Mouse (Mus musculus) embryonic facial prominence, embryonic 13.5 days (tissue): Measurements from ENCODE around the gene Pde4dip. TPM values are rescaled to one million over a fixed set of nuclear protein-coding genes. Genes with fewer than 3 reads are reported as not detected.
A peak's percentile ranks its signal among the peaks of the same experiment; 100 is the strongest.

Experiments
- ATAC-seq: fragments of 200-750 bp; cut with Nextera tagmentation; 2 replicates; pipeline ENCODE4 v1.8.0; 2017; ENCODE audit warnings: low read depth; ENCODE audit not compliant: insufficient number of reproducible peaks, insufficient read depth, low FRiP score, low TSS enrichment
- H3K27ac ChIP-seq: fragments of 300-500 bp; sonication (generic); 2 replicates; pipeline ENCODE4 v1.5.1; 2015; ENCODE audit warnings: moderate library complexity, mild to moderate bottlenecking, inconsistent platforms
- H3K27me3 ChIP-seq: fragments of 300-500 bp; sonication (generic); 2 replicates; pipeline ENCODE4 v1.6.1; 2015; ENCODE audit warnings: mild to moderate bottlenecking, inconsistent platforms
- H3K36me3 ChIP-seq: fragments of 300-500 bp; sonication (generic); 2 replicates; pipeline ENCODE4 v1.6.1; 2015; ENCODE audit warnings: mild to moderate bottlenecking, inconsistent platforms
- H3K4me1 ChIP-seq: fragments of 300-500 bp; sonication (generic); 2 replicates; pipeline ENCODE4 v1.6.1; 2015; ENCODE audit warnings: inconsistent platforms
- H3K4me2 ChIP-seq: fragments of 300-500 bp; sonication (generic); 2 replicates; pipeline ENCODE4 v1.6.1; 2015; ENCODE audit warnings: moderate library complexity, mild to moderate bottlenecking, inconsistent platforms
- H3K4me3 ChIP-seq: fragments of 300-500 bp; sonication (generic); 2 replicates; pipeline ENCODE4 v1.5.1; 2015; ENCODE audit warnings: mild to moderate bottlenecking, inconsistent platforms
- H3K9ac ChIP-seq: fragments of 300-500 bp; sonication (generic); 2 replicates; pipeline ENCODE4 v1.6.1; 2015; ENCODE audit warnings: mild to moderate bottlenecking, inconsistent platforms
- H3K9me3 ChIP-seq: fragments of 300-500 bp; sonication (generic); 2 replicates; pipeline ENCODE4 v1.6.1; 2016; ENCODE audit warnings: inconsistent platforms
- WGBS: fragments of 180-500 bp; shearing (Covaris S2); methylation state at CpG from one replicate; pipeline ENCODE4 v1.1.7; 2015; ENCODE audit warnings: mixed read lengths; 5-methylcytosine and 5-hydroxymethylcytosine counted together
- polyA plus RNA-seq: library from polyadenylated mRNA; unstranded; fragments of >200 nt; fragmentation: Nextera tagmentation; extraction: Ambion mirVana; gene quantifications from 2 replicates; pipeline ENCODE4 v1.2.1, GENCODE M21; 2015

Pde4dip gene
- polyA plus RNA-seq, 1 experiment from 2014 or later, result 21.9 TPM

- Histone ChIP-seq H3K4me3 (no peak overlapping the region), H3K36me3 (no peaks in the 10 kb centered on the region), H3K27ac (no peak overlapping the region), H3K9me3 (no peaks in the 10 kb centered on the region), H3K4me2 (no peak overlapping the region), H3K27me3 (peaks cover 11% of the 10 kb centered on the region), H3K9ac (no peak overlapping the region), H3K4me1 (no peaks in the 10 kb centered on the region)
- ATAC-seq, result no peak
- whole genome bisulfite sequencing, result 84% methylated on average over 1 of the region's 1 CpGs
Observed at GRCm38 (mm10) chr3:97818383-97818982, 70.0 kb downstream of the Pde4dip start.

DNA sequence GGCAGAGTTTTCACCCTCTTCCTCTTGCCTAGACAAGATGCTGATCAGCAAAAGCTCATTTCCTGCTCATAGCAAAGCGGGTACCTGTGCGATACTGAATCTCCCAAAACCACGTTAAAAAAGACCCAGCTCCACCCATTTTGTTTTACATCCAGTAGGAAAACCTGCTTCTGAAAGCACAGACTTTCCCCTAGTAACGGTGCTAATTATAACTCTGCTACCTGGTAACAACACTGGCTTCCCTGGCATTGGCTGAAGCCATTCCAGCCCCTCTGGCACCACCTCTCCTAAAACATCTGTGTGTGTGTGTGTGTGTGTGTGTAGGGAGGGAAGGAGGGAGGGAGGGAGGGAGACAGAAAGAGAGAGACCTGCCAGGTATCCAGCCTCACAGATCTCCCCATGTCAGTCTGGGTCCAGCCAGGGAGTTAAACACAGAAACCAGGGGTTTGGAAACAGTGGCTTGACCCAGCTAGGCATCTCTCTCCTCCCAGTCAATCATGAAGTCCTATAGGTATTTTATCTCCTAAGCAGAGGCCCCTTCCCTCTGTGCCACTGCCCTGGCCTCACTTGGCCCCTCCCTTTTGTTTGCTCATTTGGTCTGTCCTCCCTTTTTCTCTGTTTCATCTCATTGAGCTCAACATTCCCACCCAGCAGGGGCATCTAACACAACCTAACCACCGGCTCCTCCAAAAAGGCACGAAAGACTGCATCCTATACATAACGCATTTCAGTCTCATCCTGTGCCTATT is 76.7 kb downstream of the Pde4dip start:
- Histone ChIP-seq H3K4me3 (no peak overlapping the region), H3K9ac (0 out of 2 replicates have a peak overlapping the region, but pooled peaks have one; percentile 16), H3K27me3 (no peaks in the 10 kb centered on the region), H3K27ac (0 out of 2 replicates have a peak overlapping the region, but pooled peaks have one; percentile 62), H3K4me1 (peaks cover 14% of the 10 kb centered on the region), H3K9me3 (no peaks in the 10 kb centered on the region), H3K4me2 (peak overlapping the region; percentile 34; the same call in 1 of the 2 replicates), H3K36me3 (no peaks in the 10 kb centered on the region)
- peak; percentile 52; the same call in 1 of the 2 replicates for ATAC-seq
- 24% methylated on average over 7 of the region's 7 CpGs for WGBS

DNA sequence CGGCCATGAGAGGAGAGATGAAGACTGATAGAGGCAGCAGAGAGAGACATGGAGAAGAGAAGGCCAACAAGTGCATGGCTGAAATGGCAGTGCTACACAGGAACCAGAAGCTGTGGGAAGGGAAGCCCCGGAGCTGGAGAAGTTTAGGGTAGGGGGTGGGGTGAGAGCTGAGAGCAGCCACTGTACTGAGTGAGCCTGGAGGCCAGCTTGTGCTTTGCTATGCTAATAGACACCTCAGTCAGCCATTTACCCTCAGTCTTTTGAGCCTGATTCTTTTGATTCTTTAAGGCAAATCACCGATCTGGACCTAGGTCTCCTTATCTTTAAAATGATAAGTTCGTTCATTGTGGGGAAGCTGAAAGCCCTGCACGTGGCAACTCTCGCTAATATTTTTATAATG is 77.3 kb downstream of the Pde4dip start:
- 0 out of 2 replicates have a peak overlapping the region, but pooled peaks have one; percentile 16 for H3K9ac ChIP-seq
- H3K4me2 ChIP-seq, result peak overlapping the region; percentile 34; the same call in 1 of the 2 replicates
- H3K4me3 ChIP-seq, result no peak overlapping the region
- 22% methylated on average over 6 of the region's 6 CpGs for WGBS
- no peaks in the 10 kb centered on the region for H3K27me3 ChIP-seq
- H3K36me3 ChIP-seq, result no peaks in the 10 kb centered on the region
- peaks cover 14% of the 10 kb centered on the region for H3K4me1 ChIP-seq
- no peaks in the 10 kb centered on the region for H3K9me3 ChIP-seq
- 0 out of 2 replicates have a peak overlapping the region, but pooled peaks have one; percentile 62 for H3K27ac ChIP-seq
- ATAC-seq, result no peak

- peaks cover 14% of the 10 kb centered on the region for H3K4me1 ChIP-seq
- no peak overlapping the region for H3K27ac ChIP-seq
- no peak for ATAC-seq
- no peak overlapping the region for H3K4me3 ChIP-seq
- H3K4me2 ChIP-seq, result no peak overlapping the region
- WGBS, result 86% methylated on average over 2 of the region's 2 CpGs
- H3K9ac ChIP-seq, result no peak overlapping the region
- H3K27me3 ChIP-seq, result no peaks in the 10 kb centered on the region
- H3K36me3 ChIP-seq, result no peaks in the 10 kb centered on the region
- H3K9me3 ChIP-seq, result no peaks in the 10 kb centered on the region
Observed at GRCm38 (mm10) chr3:97810334-97810733, 78.2 kb downstream of the Pde4dip start.

DNA sequence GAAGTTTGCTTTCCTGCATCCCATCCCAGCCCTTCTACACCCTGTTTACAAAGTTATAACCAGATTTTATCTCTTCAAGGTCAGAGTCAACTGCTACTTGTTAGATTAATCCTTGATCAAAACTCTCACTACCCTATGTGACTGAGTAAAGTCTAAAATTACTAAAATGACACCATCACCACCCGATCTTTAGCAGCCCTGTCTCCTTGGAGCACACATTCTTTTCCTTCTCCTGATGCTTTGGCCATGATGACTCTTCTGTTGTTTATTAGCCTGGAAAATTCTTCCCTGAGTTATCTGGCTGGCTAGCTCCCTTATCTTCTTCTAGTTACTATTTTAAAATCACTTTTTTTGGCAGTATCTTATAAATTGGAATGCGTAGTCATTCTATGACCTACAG is 82.9 kb downstream of the Pde4dip start:
- Histone ChIP-seq H3K4me3 (no peak overlapping the region), H3K9ac (no peak overlapping the region), H3K4me2 (no peak overlapping the region), H3K9me3 (no peaks in the 10 kb centered on the region), H3K4me1 (no peaks in the 10 kb centered on the region), H3K27me3 (no peaks in the 10 kb centered on the region), H3K36me3 (no peaks in the 10 kb centered on the region), H3K27ac (no peak overlapping the region)
- ATAC-seq, result no peak
- WGBS, result 79% methylated on average over 2 of the region's 2 CpGs

DNA sequence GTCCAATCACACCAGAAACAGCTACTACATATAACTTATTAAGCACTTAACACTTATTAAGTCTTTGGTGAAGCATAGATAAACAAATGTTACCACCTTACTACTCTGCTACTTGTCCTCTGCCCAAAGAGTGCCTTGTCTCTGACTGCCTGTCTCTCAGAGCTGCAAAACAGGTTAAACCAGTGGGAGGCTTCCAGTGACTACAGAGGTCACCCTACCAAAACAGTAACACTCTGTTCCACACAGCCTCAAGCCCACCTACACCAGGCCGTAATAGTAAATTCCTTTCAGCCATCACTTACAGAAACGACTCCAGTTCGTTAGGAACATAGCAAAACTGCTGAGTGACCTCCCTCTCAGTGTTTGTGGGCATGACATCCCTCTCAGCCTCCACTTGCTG is 84.8 kb downstream of the Pde4dip start:
- WGBS, result 32% methylated on average over 3 of the region's 3 CpGs
- no peak for ATAC-seq
- H3K27me3 ChIP-seq, result no peaks in the 10 kb centered on the region
- no peak overlapping the region for H3K9ac ChIP-seq
- no peak overlapping the region for H3K27ac ChIP-seq
- no peak overlapping the region for H3K4me3 ChIP-seq
- H3K4me1 ChIP-seq, result no peaks in the 10 kb centered on the region
- no peaks in the 10 kb centered on the region for H3K36me3 ChIP-seq
- H3K4me2 ChIP-seq, result no peak overlapping the region
- no peaks in the 10 kb centered on the region for H3K9me3 ChIP-seq

- Histone ChIP-seq H3K27ac (no peak overlapping the region), H3K9ac (no peak overlapping the region), H3K4me1 (no peaks in the 10 kb centered on the region), H3K9me3 (no peaks in the 10 kb centered on the region), H3K4me2 (no peak overlapping the region), H3K36me3 (no peaks in the 10 kb centered on the region), H3K4me3 (no peak overlapping the region), H3K27me3 (no peaks in the 10 kb centered on the region)
- no peak for ATAC-seq
- 82% methylated on average over 2 of the region's 2 CpGs for WGBS
Observed at GRCm38 (mm10) chr3:97802927-97803326, 85.6 kb downstream of the Pde4dip start.

DNA sequence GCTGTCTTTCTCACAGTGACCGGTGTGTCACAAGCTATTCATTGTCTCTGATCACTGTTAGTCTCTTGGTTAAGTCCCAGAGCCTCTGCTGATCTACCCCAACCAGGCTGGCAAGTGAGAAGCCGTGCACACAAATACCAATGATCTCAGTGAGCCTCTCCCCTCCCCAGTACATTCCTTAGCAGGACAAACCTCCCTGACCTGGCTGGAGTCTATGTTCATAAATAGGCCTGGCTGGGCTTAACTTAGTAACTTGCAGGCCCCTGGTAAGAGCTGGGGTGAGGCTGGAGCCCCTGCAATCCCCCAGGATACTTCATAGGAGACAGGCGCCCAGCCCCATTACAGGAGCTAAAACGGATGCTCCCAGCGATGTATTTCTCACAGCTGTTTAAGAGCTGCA is 86.2 kb downstream of the Pde4dip start:
- Histone ChIP-seq H3K4me2 (no peak overlapping the region), H3K4me3 (no peak overlapping the region), H3K9ac (no peak overlapping the region), H3K27ac (no peak overlapping the region), H3K36me3 (no peaks in the 10 kb centered on the region), H3K9me3 (no peaks in the 10 kb centered on the region), H3K27me3 (no peaks in the 10 kb centered on the region), H3K4me1 (no peaks in the 10 kb centered on the region)
- no peak for ATAC-seq
- 70% methylated on average over 5 of the region's 5 CpGs for WGBS

GRCm38 (mm10) chr3:97801178-97801699 is 87.3 kb downstream of the Pde4dip start:
- Histone ChIP-seq H3K4me2 (no peak overlapping the region), H3K4me1 (no peaks in the 10 kb centered on the region), H3K27me3 (no peaks in the 10 kb centered on the region), H3K4me3 (no peak overlapping the region), H3K27ac (peak overlapping the region; percentile 12; the same call in 1 of the 2 replicates), H3K9me3 (no peaks in the 10 kb centered on the region), H3K36me3 (no peaks in the 10 kb centered on the region), H3K9ac (no peak overlapping the region)
- 84% methylated on average over 3 of the region's 3 CpGs for WGBS
- ATAC-seq, result no peak

DNA sequence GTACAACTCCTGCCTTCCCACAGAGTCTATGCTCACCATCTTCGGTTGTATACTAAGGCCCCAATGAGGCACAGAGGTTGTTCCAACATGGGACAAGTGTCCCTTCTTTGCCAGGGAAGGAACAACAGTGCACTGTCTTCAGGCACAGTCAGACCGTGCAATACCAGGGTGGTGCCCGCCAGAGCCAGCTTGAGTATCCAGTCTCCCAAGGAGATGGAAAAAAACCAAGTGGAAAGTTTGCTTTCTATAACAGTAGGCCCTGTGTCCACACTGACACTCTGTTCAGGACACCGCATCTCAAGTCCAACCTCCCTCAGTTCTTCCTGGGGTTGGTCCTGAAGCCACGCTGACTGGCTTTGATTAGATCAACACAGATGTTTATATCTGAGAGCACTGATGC is 87.8 kb downstream of the Pde4dip start:
- Histone ChIP-seq H3K27me3 (no peaks in the 10 kb centered on the region), H3K9me3 (no peaks in the 10 kb centered on the region), H3K4me2 (no peak overlapping the region), H3K4me3 (no peak overlapping the region), H3K4me1 (no peaks in the 10 kb centered on the region), H3K27ac (peak overlapping the region; percentile 23; the same call in 1 of the 2 replicates), H3K36me3 (no peaks in the 10 kb centered on the region), H3K9ac (no peak overlapping the region)
- whole genome bisulfite sequencing, result 76% methylated on average over 5 of the region's 5 CpGs
- ATAC-seq, result 0 out of 2 replicates have a peak, but pooled peaks have one; percentile 26

DNA sequence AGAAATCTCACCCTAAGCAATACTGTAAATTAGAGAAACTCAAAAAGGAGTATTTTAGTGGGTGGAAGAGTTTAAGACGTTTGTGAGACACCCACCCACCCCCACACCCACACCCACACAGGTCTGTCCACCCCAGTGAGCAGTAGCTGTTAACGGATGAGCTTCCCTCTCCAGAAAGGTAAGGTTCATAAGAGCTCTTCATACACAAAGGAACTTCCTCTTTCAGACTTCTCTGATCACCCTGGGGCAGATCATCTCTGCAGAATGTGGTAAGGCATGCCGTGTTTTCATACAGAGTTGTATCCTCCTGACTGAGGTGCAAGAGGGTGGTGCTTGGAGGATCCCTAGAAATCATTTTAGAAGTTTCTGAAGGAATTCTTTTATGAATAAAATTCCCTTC is 88.5 kb downstream of the Pde4dip start:
- H3K4me1 ChIP-seq, result no peaks in the 10 kb centered on the region
- H3K9me3 ChIP-seq, result no peaks in the 10 kb centered on the region
- H3K36me3 ChIP-seq, result no peaks in the 10 kb centered on the region
- H3K27me3 ChIP-seq, result no peaks in the 10 kb centered on the region
- no peak for ATAC-seq
- no peak overlapping the region for H3K4me2 ChIP-seq
- WGBS, result 54% methylated on average over 3 of the region's 3 CpGs
- H3K4me3 ChIP-seq, result no peak overlapping the region
- no peak overlapping the region for H3K9ac ChIP-seq
- peak overlapping the region; percentile 23; the same call in 1 of the 2 replicates for H3K27ac ChIP-seq

DNA sequence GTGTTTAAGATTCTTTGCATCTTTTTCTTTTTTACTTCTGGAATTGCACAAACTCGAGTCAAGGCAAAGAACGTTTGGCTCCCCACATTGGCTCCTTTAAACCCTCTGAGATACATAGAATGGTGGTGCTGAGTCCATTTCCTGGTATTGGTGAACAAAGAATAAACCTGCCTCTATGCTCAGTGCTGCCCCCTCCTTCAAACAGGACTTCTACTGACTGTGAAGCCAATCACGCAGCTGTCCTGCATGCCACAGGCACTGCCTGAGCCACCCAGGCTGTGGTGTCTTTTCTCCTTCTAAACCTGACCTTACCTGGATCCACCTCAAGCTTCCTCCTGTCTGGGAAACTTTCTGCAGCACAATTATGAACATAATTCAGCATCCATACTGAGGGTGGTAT is 89.2 kb downstream of the Pde4dip start:
- Histone ChIP-seq H3K9me3 (no peaks in the 10 kb centered on the region), H3K4me3 (no peak overlapping the region), H3K36me3 (no peaks in the 10 kb centered on the region), H3K9ac (no peak overlapping the region), H3K4me2 (no peak overlapping the region), H3K27ac (no peak overlapping the region), H3K27me3 (no peaks in the 10 kb centered on the region), H3K4me1 (no peaks in the 10 kb centered on the region)
- WGBS, result 61% methylated on average over 3 of the region's 3 CpGs
- ATAC-seq, result no peak
